Mouse (Mus musculus): ENCODE measurements around the gene Ric8b. TPM values are rescaled to one million over a fixed set of nuclear protein-coding genes. Genes with fewer than 3 reads are reported as not detected.

Gene Ric8b
- polyA plus RNA-seq, 1 experiment, result 8.7 TPM

- no peaks in the 10 kb centered on the region for H3K79me2 ChIP-seq (ENCODE audit: control insufficient read depth, insufficient read depth)
These were observed 34.9 kb upstream of the Ric8b start for GRCm38 (mm10) chr10:84882528-84882927.

GRCm38 (mm10) chr10:84885341-84885884 lies 32.0 kb upstream of the Ric8b start:
- Histone ChIP-seq H3K79me2 (ENCODE audit: control insufficient read depth, insufficient read depth) (no peaks in the 10 kb centered on the region), H3K27me3 (ENCODE audit: control insufficient read depth, insufficient read depth, insufficient read length) (no peaks in the 10 kb centered on the region), H3K4me2 (ENCODE audit: low read depth) (peak overlapping the region; percentile 77), H3K4me3 (no peak overlapping the region), H3ac (ENCODE audit: control insufficient read depth, insufficient read length) (no peak overlapping the region), H3K36me3 (ENCODE audit: control insufficient read depth, insufficient read depth) (no peaks in the 10 kb centered on the region)
- TF ChIP-seq MAX (IDR thresholded peaks at IDR 0.05; ENCODE audit: low read depth), result no peak
- no peak for TF ChIP-seq USF1 (IDR thresholded peaks at IDR 0.05; ENCODE audit: low read depth)
- peak in 1 of 3 experiments; percentile 93 for TF ChIP-seq MYOG (IDR thresholded peaks at IDR 0.05; ENCODE audit: control insufficient read depth in 1 of 3, insufficient read depth in 1 of 3, insufficient read length in 2 of 3, low read depth in 2 of 3)
- TF ChIP-seq POLR2AphosphoS2 (IDR thresholded peaks at IDR 0.05; ENCODE audit: insufficient read length, low read depth), result no peak
- TF ChIP-seq REST (IDR thresholded peaks at IDR 0.05; ENCODE audit: insufficient read depth, insufficient read length), result no peak
- no peak for TF ChIP-seq E2F4 (IDR thresholded peaks at IDR 0.05; ENCODE audit: insufficient read depth)
- TF ChIP-seq TCF3 (IDR thresholded peaks at IDR 0.05; ENCODE audit: insufficient read length, low read depth), result peak; percentile 88
- TF ChIP-seq MYOD1 (IDR thresholded peaks at IDR 0.05; ENCODE audit: control insufficient read depth in 1 of 3, insufficient read length in 2 of 3, low read depth in 2 of 3), result peak; percentile 97 to 99 (median 98)
- TF ChIP-seq SRF (IDR thresholded peaks at IDR 0.05; ENCODE audit: control insufficient read depth, insufficient read length, low read depth), result no peak
- no peak for TF ChIP-seq POLR2A (IDR thresholded peaks at IDR 0.05; ENCODE audit: insufficient read length, low read depth)
- TF ChIP-seq CEBPB (IDR thresholded peaks at IDR 0.05; ENCODE audit: insufficient read depth, poor library complexity, severe bottlenecking), result no peak
- TF ChIP-seq TCF12 (IDR thresholded peaks at IDR 0.05; ENCODE audit: insufficient read depth, poor library complexity, severe bottlenecking), result peak; percentile 95

More at GRCm38 (mm10) chr10:84882528-84882927, 34.9 kb upstream of the Ric8b start:
- Histone ChIP-seq H3K36me3 (ENCODE audit: control insufficient read depth, insufficient read depth) (no peaks in the 10 kb centered on the region), H3K27me3 (ENCODE audit: control insufficient read depth, insufficient read depth, insufficient read length) (no peaks in the 10 kb centered on the region), H3ac (ENCODE audit: control insufficient read depth, insufficient read length) (no peak overlapping the region), H3K4me2 (ENCODE audit: low read depth) (no peak overlapping the region), H3K4me3 (no peak overlapping the region)
- TF ChIP-seq REST (IDR thresholded peaks at IDR 0.05; ENCODE audit: insufficient read depth, insufficient read length), result no peak
- TF ChIP-seq USF1 (IDR thresholded peaks at IDR 0.05; ENCODE audit: low read depth), result no peak
- no peak for TF ChIP-seq MYOG (IDR thresholded peaks at IDR 0.05; ENCODE audit: control insufficient read depth in 1 of 3, insufficient read depth in 1 of 3, insufficient read length in 2 of 3, low read depth in 2 of 3)
- no peak for TF ChIP-seq TCF3 (IDR thresholded peaks at IDR 0.05; ENCODE audit: insufficient read length, low read depth)
- TF ChIP-seq E2F4 (IDR thresholded peaks at IDR 0.05; ENCODE audit: insufficient read depth), result no peak
- TF ChIP-seq MYOD1 (IDR thresholded peaks at IDR 0.05; ENCODE audit: control insufficient read depth in 1 of 3, insufficient read length in 2 of 3, low read depth in 2 of 3), result no peak

GRCm38 (mm10) chr10:84886221-84886627 lies 31.2 kb upstream of the Ric8b start:
- H3ac ChIP-seq (ENCODE audit: control insufficient read depth, insufficient read length), result no peak overlapping the region
- H3K4me3 ChIP-seq, result no peak overlapping the region
- H3K27me3 ChIP-seq (ENCODE audit: control insufficient read depth, insufficient read depth, insufficient read length), result no peaks in the 10 kb centered on the region
- TF ChIP-seq TCF3 (IDR thresholded peaks at IDR 0.05; ENCODE audit: insufficient read length, low read depth), result peak; percentile 50
- peak in 1 of 3 experiments; percentile 74 for TF ChIP-seq MYOG (IDR thresholded peaks at IDR 0.05; ENCODE audit: control insufficient read depth in 1 of 3, insufficient read depth in 1 of 3, insufficient read length in 2 of 3, low read depth in 2 of 3)
- no peak for TF ChIP-seq USF1 (IDR thresholded peaks at IDR 0.05; ENCODE audit: low read depth)
- peak; percentile 18 for TF ChIP-seq POLR2A (IDR thresholded peaks at IDR 0.05; ENCODE audit: insufficient read length, low read depth)
- peak; percentile 22 to 87 (median 81) for TF ChIP-seq MYOD1 (IDR thresholded peaks at IDR 0.05; ENCODE audit: control insufficient read depth in 1 of 3, insufficient read length in 2 of 3, low read depth in 2 of 3)
- no peak for TF ChIP-seq SRF (IDR thresholded peaks at IDR 0.05; ENCODE audit: control insufficient read depth, insufficient read length, low read depth)
- peak; percentile 32 for TF ChIP-seq TCF12 (IDR thresholded peaks at IDR 0.05; ENCODE audit: insufficient read depth, poor library complexity, severe bottlenecking)
- no peaks in the 10 kb centered on the region for H3K36me3 ChIP-seq (ENCODE audit: control insufficient read depth, insufficient read depth)
- no peaks in the 10 kb centered on the region for H3K79me2 ChIP-seq (ENCODE audit: control insufficient read depth, insufficient read depth)
- H3K4me2 ChIP-seq (ENCODE audit: low read depth), result peak overlapping the region; percentile 77

- no peaks in the 10 kb centered on the region for H3K36me3 ChIP-seq (ENCODE audit: control insufficient read depth, insufficient read depth)
- no peak for TF ChIP-seq TCF12 (IDR thresholded peaks at IDR 0.05; ENCODE audit: insufficient read depth, poor library complexity, severe bottlenecking)
- no peak for TF ChIP-seq POLR2AphosphoS2 (IDR thresholded peaks at IDR 0.05; ENCODE audit: insufficient read length, low read depth)
- no peak for TF ChIP-seq REST (IDR thresholded peaks at IDR 0.05; ENCODE audit: insufficient read depth, insufficient read length)
- no peak for TF ChIP-seq MYOD1 (IDR thresholded peaks at IDR 0.05; ENCODE audit: control insufficient read depth in 1 of 3, insufficient read length in 2 of 3, low read depth in 2 of 3)
- no peak for TF ChIP-seq USF1 (IDR thresholded peaks at IDR 0.05; ENCODE audit: low read depth)
- TF ChIP-seq MAX (IDR thresholded peaks at IDR 0.05; ENCODE audit: low read depth), result no peak
- no peak overlapping the region for H3ac ChIP-seq (ENCODE audit: control insufficient read depth, insufficient read length)
- no peaks in the 10 kb centered on the region for H3K27me3 ChIP-seq (ENCODE audit: control insufficient read depth, insufficient read depth, insufficient read length)
- no peaks in the 10 kb centered on the region for H3K79me2 ChIP-seq (ENCODE audit: control insufficient read depth, insufficient read depth)
- peak overlapping the region; percentile 77 for H3K4me2 ChIP-seq (ENCODE audit: low read depth)
- no peak overlapping the region for H3K4me3 ChIP-seq
These were observed 30.6 kb upstream of the Ric8b start for GRCm38 (mm10) chr10:84886785-84887184.

GRCm38 (mm10) chr10:84889096-84889846 lies 28.1 kb upstream of the Ric8b start:
- no peaks in the 10 kb centered on the region for H3K27me3 ChIP-seq (ENCODE audit: control insufficient read depth, insufficient read depth, insufficient read length)

More at GRCm38 (mm10) chr10:84889096-84889846, 28.1 kb upstream of the Ric8b start:
- TF ChIP-seq SRF (IDR thresholded peaks at IDR 0.05; ENCODE audit: control insufficient read depth, insufficient read length, low read depth) (no peak), REST (IDR thresholded peaks at IDR 0.05; ENCODE audit: insufficient read depth, insufficient read length) (no peak), POLR2AphosphoS2 (IDR thresholded peaks at IDR 0.05; ENCODE audit: insufficient read length, low read depth) (no peak), E2F4 (IDR thresholded peaks at IDR 0.05; ENCODE audit: insufficient read depth) (no peak), MYOG (IDR thresholded peaks at IDR 0.05; ENCODE audit: control insufficient read depth in 1 of 3, insufficient read depth in 1 of 3, insufficient read length in 2 of 3, low read depth in 2 of 3) (no peak), MAX (IDR thresholded peaks at IDR 0.05; ENCODE audit: low read depth) (no peak), USF1 (IDR thresholded peaks at IDR 0.05; ENCODE audit: low read depth) (no peak), TCF3 (IDR thresholded peaks at IDR 0.05; ENCODE audit: insufficient read length, low read depth) (no peak), TCF12 (IDR thresholded peaks at IDR 0.05; ENCODE audit: insufficient read depth, poor library complexity, severe bottlenecking) (no peak), MYOD1 (IDR thresholded peaks at IDR 0.05; ENCODE audit: control insufficient read depth in 1 of 3, insufficient read length in 2 of 3, low read depth in 2 of 3) (no peak), CEBPB (IDR thresholded peaks at IDR 0.05; ENCODE audit: insufficient read depth, poor library complexity, severe bottlenecking) (no peak), POLR2A (IDR thresholded peaks at IDR 0.05; ENCODE audit: insufficient read length, low read depth) (no peak)
- Histone ChIP-seq H3K4me3 (no peak overlapping the region), H3ac (ENCODE audit: control insufficient read depth, insufficient read length) (no peak overlapping the region), H3K4me2 (ENCODE audit: low read depth) (no peak overlapping the region), H3K36me3 (ENCODE audit: control insufficient read depth, insufficient read depth) (no peaks in the 10 kb centered on the region), H3K79me2 (ENCODE audit: control insufficient read depth, insufficient read depth) (no peaks in the 10 kb centered on the region)
